Mouse (Mus musculus): ENCODE measurements around the gene Aqp5. TPM values are rescaled to one million over a fixed set of nuclear protein-coding genes. Genes with fewer than 3 reads are reported as not detected.

The Aqp5 gene
- polyA plus RNA-seq, 1 experiment from 2014 or later, result 0.17 TPM

DNA sequence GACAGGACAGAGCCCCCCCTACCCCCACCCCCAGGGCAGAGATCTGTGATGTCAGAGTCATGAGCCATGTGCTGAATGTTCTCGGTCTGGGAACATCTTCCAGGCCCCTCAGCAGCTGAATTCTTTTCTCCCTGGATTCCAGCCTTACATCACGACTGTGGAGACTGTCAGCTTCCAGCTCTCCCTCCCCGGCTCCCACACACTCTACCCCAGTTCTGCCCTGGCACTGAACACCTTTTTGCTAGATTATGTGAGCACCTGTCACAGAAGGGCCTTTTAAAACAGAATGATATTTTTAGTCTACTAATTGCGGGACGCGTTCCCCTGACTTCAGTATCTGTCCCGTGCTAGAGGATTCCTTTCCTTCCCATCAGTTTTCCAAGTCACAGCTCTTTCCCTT lies 21.0 kb downstream of the Aqp5 start:
- Histone ChIP-seq H3K27ac (ENCODE audit: low read depth, low read length) (no peak overlapping the region), H3K27me3 (ENCODE audit: control insufficient read depth, insufficient read depth, low read length) (no peaks in the 10 kb centered on the region; the same call in 1 of the 2 replicates), H3K4me1 (replicated peaks; ENCODE audit: control insufficient read depth, insufficient read depth, low read length) (peaks cover 10% of the 10 kb centered on the region; the same call in 1 of the 2 replicates), H3K36me3 (ENCODE audit: control insufficient read depth, insufficient read depth, low read length) (no peaks in the 10 kb centered on the region), H3K9ac (ENCODE audit: low read length) (no peak overlapping the region), H3K4me2 (ENCODE audit: low read depth, low read length, severe bottlenecking) (no peak overlapping the region), H3K4me3 (ENCODE audit: low read depth, low read length) (no peak overlapping the region), H3K9me3 (ENCODE audit: control insufficient read depth, low read length) (no peaks in the 10 kb centered on the region)
- DNase-seq (ENCODE audit: low spot score) (no peak), ATAC-seq (replicated peaks; ENCODE audit: low FRiP score) (no peak)
- WGBS, result 70% methylated on average over 7 of the region's 7 CpGs

DNA sequence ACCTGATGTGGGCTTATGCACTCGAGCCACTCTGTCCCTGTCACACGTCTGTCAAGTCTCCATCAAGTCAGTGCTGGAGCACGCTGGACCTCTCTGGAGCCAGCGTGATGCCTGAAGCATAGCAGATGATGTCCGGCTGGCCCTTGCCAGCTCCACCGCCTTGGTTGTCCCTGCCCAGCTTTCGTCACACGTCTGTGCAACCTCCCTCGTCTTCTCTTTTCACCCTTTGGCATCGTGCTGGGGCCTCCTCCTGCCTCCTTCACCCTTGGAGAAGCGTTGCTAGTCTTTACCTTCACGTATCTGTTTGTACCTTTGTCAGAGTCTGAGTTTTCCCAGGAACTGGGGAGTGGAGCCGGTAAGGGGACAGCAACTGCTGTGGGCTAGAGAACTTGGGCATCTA lies 23.7 kb downstream of the Aqp5 start:
- 69% methylated on average over 13 of the region's 13 CpGs for WGBS
- no peak overlapping the region for H3K4me3 ChIP-seq (ENCODE audit: low read depth, low read length)
- H3K4me2 ChIP-seq (ENCODE audit: low read depth, low read length, severe bottlenecking), result no peak overlapping the region
- no peaks in the 10 kb centered on the region for H3K9me3 ChIP-seq (ENCODE audit: control insufficient read depth, low read length)
- no peaks in the 10 kb centered on the region for H3K36me3 ChIP-seq (ENCODE audit: control insufficient read depth, insufficient read depth, low read length)
- ATAC-seq (replicated peaks; ENCODE audit: low FRiP score) (no peak), DNase-seq (ENCODE audit: low spot score) (no peak)
- no peaks in the 10 kb centered on the region for H3K4me1 ChIP-seq (replicated peaks; ENCODE audit: control insufficient read depth, insufficient read depth, low read length)
- no peak overlapping the region for H3K9ac ChIP-seq (ENCODE audit: low read length)
- no peaks in the 10 kb centered on the region; the same call in 1 of the 2 replicates for H3K27me3 ChIP-seq (ENCODE audit: control insufficient read depth, insufficient read depth, low read length)
- H3K27ac ChIP-seq (ENCODE audit: low read depth, low read length), result no peak overlapping the region

DNA sequence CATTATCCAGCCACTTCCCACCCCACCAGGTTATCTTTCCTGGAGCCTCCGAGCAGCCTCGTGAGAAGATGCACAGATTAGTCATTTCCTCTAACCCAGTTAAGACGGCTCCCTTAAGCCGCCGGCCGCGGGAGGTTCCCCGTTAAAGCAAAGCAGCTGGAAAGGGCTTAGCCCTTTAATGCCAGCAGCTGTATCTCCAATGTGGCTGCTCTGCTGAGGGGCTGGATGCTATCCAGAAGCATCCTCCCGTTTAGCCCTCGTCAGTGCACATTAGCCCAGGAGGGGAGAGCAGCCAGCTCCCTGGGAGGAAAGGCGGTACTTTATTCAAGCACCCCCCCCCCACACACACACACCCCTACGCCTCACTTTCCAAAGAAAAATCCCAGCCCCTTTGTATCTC lies 24.2 kb downstream of the Aqp5 start:
- Histone ChIP-seq H3K27me3 (ENCODE audit: control insufficient read depth, insufficient read depth, low read length) (no peaks in the 10 kb centered on the region; the same call in 1 of the 2 replicates), H3K27ac (ENCODE audit: low read depth, low read length) (no peak overlapping the region), H3K9ac (ENCODE audit: low read length) (no peak overlapping the region), H3K9me3 (ENCODE audit: control insufficient read depth, low read length) (no peaks in the 10 kb centered on the region), H3K4me1 (replicated peaks; ENCODE audit: control insufficient read depth, insufficient read depth, low read length) (no peaks in the 10 kb centered on the region), H3K4me2 (ENCODE audit: low read depth, low read length, severe bottlenecking) (no peak overlapping the region), H3K36me3 (ENCODE audit: control insufficient read depth, insufficient read depth, low read length) (no peaks in the 10 kb centered on the region), H3K4me3 (ENCODE audit: low read depth, low read length) (no peak overlapping the region)
- DNase-seq (ENCODE audit: low spot score), result no peak
- WGBS, result 6% methylated on average over 12 of the region's 12 CpGs
- no peak for ATAC-seq (replicated peaks; ENCODE audit: low FRiP score)

DNA sequence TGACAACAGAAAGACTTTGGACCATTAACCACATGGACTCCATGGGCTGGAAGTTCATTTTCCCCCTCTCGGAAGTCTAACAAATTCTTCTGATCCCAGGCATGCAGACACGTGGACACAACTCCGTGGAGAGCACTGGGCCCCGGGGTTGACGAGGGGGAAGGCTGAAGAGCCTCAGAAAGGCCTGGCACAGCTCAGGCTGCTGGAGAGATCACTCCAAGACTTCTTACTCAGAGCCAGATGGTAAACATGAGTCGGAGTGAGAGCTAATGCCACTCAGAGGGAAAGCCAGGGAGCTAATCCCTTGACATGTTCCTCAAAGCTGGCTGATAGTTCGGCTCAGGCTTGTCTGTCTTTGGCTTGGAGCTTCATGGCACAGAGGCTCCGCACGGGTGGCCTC lies 24.7 kb downstream of the Aqp5 start:
- no peak overlapping the region for H3K4me3 ChIP-seq (ENCODE audit: low read depth, low read length)
- ATAC-seq (replicated peaks; ENCODE audit: low FRiP score), result no peak
- no peak for DNase-seq (ENCODE audit: low spot score)
- no peaks in the 10 kb centered on the region for H3K36me3 ChIP-seq (ENCODE audit: control insufficient read depth, insufficient read depth, low read length)
- WGBS, result 46% methylated on average over 9 of the region's 9 CpGs
- H3K4me2 ChIP-seq (ENCODE audit: low read depth, low read length, severe bottlenecking), result no peak overlapping the region
- no peak overlapping the region for H3K9ac ChIP-seq (ENCODE audit: low read length)
- H3K27me3 ChIP-seq (ENCODE audit: control insufficient read depth, insufficient read depth, low read length), result no peaks in the 10 kb centered on the region; the same call in 1 of the 2 replicates
- no peaks in the 10 kb centered on the region for H3K9me3 ChIP-seq (ENCODE audit: control insufficient read depth, low read length)
- H3K4me1 ChIP-seq (replicated peaks; ENCODE audit: control insufficient read depth, insufficient read depth, low read length), result no peaks in the 10 kb centered on the region
- H3K27ac ChIP-seq (ENCODE audit: low read depth, low read length), result no peak overlapping the region

DNA sequence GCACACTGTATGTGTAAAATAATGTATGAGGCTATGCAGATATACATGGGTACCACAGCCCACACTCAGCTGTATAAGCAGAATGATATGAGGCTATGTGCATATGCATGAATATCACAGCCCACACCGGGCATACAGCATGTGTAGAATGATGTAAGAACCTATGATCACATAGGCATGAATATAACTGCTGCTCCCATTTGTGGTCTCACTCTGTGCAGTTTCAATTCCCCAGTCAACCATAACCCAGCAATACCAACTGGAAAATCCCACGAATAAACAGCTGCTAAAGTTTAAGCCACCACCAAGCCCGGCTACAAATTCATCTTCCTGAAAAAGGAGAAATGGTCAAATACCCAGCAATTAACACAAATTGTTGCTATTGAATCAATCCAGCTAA lies 28.0 kb downstream of the Aqp5 start:
- peaks cover 10% of the 10 kb centered on the region for H3K36me3 ChIP-seq (ENCODE audit: control insufficient read depth, insufficient read depth, low read length)
- no peak for ATAC-seq (replicated peaks; ENCODE audit: low FRiP score)
- WGBS, result 91% methylated on average over 3 of the region's 3 CpGs

DNA sequence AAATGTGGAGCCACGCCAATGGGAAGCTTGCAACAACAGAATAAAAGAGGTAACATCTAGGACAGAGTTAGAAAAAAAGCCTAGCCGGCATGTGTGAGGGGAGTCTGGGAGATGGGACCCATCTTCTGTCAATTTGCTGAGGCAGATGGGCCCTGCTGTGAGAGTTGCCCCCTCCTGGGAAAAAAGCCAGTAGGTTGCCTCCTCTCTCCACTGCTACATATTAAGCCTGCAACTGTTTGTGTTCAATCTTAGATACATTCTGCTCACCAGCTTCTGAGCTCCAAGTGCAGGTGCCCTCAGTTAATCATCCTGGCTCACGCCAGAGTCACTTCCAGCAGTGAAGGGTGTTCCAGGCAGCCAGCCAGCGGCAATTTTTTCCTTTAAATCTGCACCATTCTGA lies 29.2 kb downstream of the Aqp5 start:
- H3K4me1 ChIP-seq (replicated peaks; ENCODE audit: control insufficient read depth, insufficient read depth, low read length), result no peaks in the 10 kb centered on the region
- H3K27ac ChIP-seq (ENCODE audit: low read depth, low read length), result no peak overlapping the region
- DNase-seq (ENCODE audit: low spot score), result no peak
- peaks cover 11% of the 10 kb centered on the region for H3K36me3 ChIP-seq (ENCODE audit: control insufficient read depth, insufficient read depth, low read length)
- WGBS, result 91% methylated on average over 4 of the region's 4 CpGs
- H3K27me3 ChIP-seq (ENCODE audit: control insufficient read depth, insufficient read depth, low read length), result no peaks in the 10 kb centered on the region
- no peak overlapping the region for H3K9ac ChIP-seq (ENCODE audit: low read length)
- no peak overlapping the region for H3K4me3 ChIP-seq (ENCODE audit: low read depth, low read length)
- no peak overlapping the region for H3K4me2 ChIP-seq (ENCODE audit: low read depth, low read length, severe bottlenecking)
- no peaks in the 10 kb centered on the region for H3K9me3 ChIP-seq (ENCODE audit: control insufficient read depth, low read length)
- no peak for ATAC-seq (replicated peaks; ENCODE audit: low FRiP score)

More for the DNA sequence above, 28.0 kb downstream of the Aqp5 start:
- no peak overlapping the region for H3K4me2 ChIP-seq (ENCODE audit: low read depth, low read length, severe bottlenecking)
- no peak overlapping the region for H3K4me3 ChIP-seq (ENCODE audit: low read depth, low read length)
- DNase-seq (ENCODE audit: low spot score), result no peak
- no peak overlapping the region for H3K27ac ChIP-seq (ENCODE audit: low read depth, low read length)
- no peak overlapping the region for H3K9ac ChIP-seq (ENCODE audit: low read length)
- no peaks in the 10 kb centered on the region for H3K9me3 ChIP-seq (ENCODE audit: control insufficient read depth, low read length)
- no peaks in the 10 kb centered on the region; the same call in 1 of the 2 replicates for H3K27me3 ChIP-seq (ENCODE audit: control insufficient read depth, insufficient read depth, low read length)
- H3K4me1 ChIP-seq (replicated peaks; ENCODE audit: control insufficient read depth, insufficient read depth, low read length), result no peaks in the 10 kb centered on the region

DNA sequence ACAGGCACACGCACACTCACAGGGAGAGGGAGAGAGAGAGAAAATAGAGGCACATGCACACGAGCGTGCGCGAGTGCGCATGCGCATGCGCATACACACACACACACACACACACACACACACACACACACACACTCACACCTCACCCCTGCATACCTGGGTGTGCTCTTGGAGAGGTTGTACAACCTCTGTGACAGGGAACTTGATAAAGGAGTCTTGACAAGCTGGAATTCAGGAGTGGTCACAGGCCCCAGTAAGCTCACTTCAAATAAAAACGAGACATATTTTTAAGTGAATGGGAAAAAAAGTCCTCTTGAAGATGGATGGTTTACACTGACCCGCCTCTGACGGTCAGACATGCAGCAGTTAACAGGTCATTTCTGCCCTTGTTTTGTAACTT lies 31.5 kb downstream of the Aqp5 start:
- Histone ChIP-seq H3K9me3 (ENCODE audit: control insufficient read depth, low read length) (no peaks in the 10 kb centered on the region), H3K4me1 (replicated peaks; ENCODE audit: control insufficient read depth, insufficient read depth, low read length) (no peaks in the 10 kb centered on the region), H3K4me3 (ENCODE audit: low read depth, low read length) (no peak overlapping the region), H3K36me3 (ENCODE audit: control insufficient read depth, insufficient read depth, low read length) (peaks cover 22% of the 10 kb centered on the region), H3K4me2 (ENCODE audit: low read depth, low read length, severe bottlenecking) (no peak overlapping the region), H3K27ac (ENCODE audit: low read depth, low read length) (no peak overlapping the region), H3K27me3 (ENCODE audit: control insufficient read depth, insufficient read depth, low read length) (no peaks in the 10 kb centered on the region), H3K9ac (ENCODE audit: low read length) (no peak overlapping the region)
- DNase-seq (ENCODE audit: low spot score) (no peak), ATAC-seq (replicated peaks; ENCODE audit: low FRiP score) (no peak)
- WGBS, result 97% methylated on average over 11 of the region's 11 CpGs

DNA sequence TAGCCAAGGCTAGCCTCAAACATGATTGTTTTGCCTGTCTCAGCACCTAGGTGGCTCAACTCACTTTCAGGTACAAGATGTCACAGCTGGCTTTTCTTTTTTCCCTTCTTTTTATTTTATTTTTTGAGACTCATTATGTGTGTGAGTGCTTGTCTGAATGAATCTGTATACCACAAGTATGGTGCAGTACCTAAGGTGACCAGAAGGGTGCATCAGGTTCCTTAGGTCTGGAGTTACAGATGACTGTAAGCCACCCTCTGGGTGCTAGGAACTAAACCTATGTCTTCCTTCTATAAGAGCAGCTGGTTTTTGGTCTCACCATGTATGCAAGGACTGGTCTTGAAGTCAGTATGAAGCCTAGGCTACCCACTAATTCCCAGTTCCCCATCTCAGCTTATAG lies 41.0 kb downstream of the Aqp5 start:
- Histone ChIP-seq H3K4me3 (ENCODE audit: low read depth, low read length) (no peak overlapping the region), H3K9ac (ENCODE audit: low read length) (no peak overlapping the region), H3K27me3 (ENCODE audit: control insufficient read depth, insufficient read depth, low read length) (no peaks in the 10 kb centered on the region), H3K27ac (ENCODE audit: low read depth, low read length) (no peak overlapping the region), H3K9me3 (ENCODE audit: control insufficient read depth, low read length) (no peaks in the 10 kb centered on the region), H3K4me2 (ENCODE audit: low read depth, low read length, severe bottlenecking) (no peak overlapping the region), H3K4me1 (replicated peaks; ENCODE audit: control insufficient read depth, insufficient read depth, low read length) (no peaks in the 10 kb centered on the region), H3K36me3 (ENCODE audit: control insufficient read depth, insufficient read depth, low read length) (peaks cover 36% of the 10 kb centered on the region)
- DNase-seq (ENCODE audit: low spot score) (no peak), ATAC-seq (replicated peaks; ENCODE audit: low FRiP score) (no peak)

DNA sequence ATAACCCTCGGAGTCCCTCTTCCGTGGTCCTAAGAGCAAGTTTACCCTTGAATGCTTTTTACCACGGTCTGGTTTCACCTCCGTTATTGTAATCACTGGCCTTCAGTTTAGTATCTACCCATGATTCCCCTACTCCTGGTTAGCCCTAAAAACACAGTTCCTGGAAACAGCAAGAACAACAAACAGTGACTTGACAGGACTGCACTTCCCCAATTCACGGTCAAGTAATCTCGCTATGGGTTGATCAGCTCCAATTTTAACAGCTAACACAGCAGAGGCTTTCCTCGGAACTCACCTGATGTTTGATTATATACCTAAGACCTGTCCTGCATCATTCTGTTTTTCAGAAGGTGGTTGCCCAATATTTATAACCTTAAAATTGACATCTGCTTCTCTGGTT lies 44.1 kb downstream of the Aqp5 start:
- Histone ChIP-seq H3K36me3 (ENCODE audit: control insufficient read depth, insufficient read depth, low read length) (peaks cover 22% of the 10 kb centered on the region), H3K27me3 (ENCODE audit: control insufficient read depth, insufficient read depth, low read length) (no peaks in the 10 kb centered on the region)
- WGBS, result 94% methylated on average over 7 of the region's 7 CpGs

More for the DNA sequence above, 44.1 kb downstream of the Aqp5 start:
- H3K9ac ChIP-seq (ENCODE audit: low read length), result no peak overlapping the region
- no peaks in the 10 kb centered on the region for H3K4me1 ChIP-seq (replicated peaks; ENCODE audit: control insufficient read depth, insufficient read depth, low read length)
- H3K9me3 ChIP-seq (ENCODE audit: control insufficient read depth, low read length), result no peaks in the 10 kb centered on the region
- H3K4me3 ChIP-seq (ENCODE audit: low read depth, low read length), result no peak overlapping the region
- DNase-seq (ENCODE audit: low spot score) (no peak), ATAC-seq (replicated peaks; ENCODE audit: low FRiP score) (no peak)
- H3K4me2 ChIP-seq (ENCODE audit: low read depth, low read length, severe bottlenecking), result no peak overlapping the region
- no peak overlapping the region for H3K27ac ChIP-seq (ENCODE audit: low read depth, low read length)

Data from forebrain, embryonic 11.5 days (tissue).